Mouse (Mus musculus): ENCODE results near the gene Tpbgl.

GRCm38 (mm10) chr7:99582306-99582705 lies 44.6 kb downstream of the Tpbgl start:
- TF ChIP-seq CTCF (IDR thresholded peaks at IDR 0.05): no peak
- TF ChIP-seq POLR2A (IDR thresholded peaks at IDR 0.05; ENCODE audit: insufficient read depth, low read depth, low read length): no peak
- no peak for TF ChIP-seq EP300 (IDR thresholded peaks at IDR 0.05; ENCODE audit: insufficient read depth, low read depth, low read length)
